Mouse (Mus musculus): ENCODE measurements around the gene Limch1. TPM values are rescaled to one million over a fixed set of nuclear protein-coding genes. Genes with fewer than 3 reads are reported as not detected.

Gene Limch1
- polyA plus RNA-seq, 1 experiment from 2014 or later, result 28.2 TPM

- H3K4me2 ChIP-seq (ENCODE audit: low read length), result no peak overlapping the region
- H3K27me3 ChIP-seq (ENCODE audit: control insufficient read depth, insufficient read depth, low read length), result no peaks in the 10 kb centered on the region
- 59% methylated on average over 7 of the region's 7 CpGs for WGBS
- H3K9me3 ChIP-seq (ENCODE audit: control insufficient read depth, low read length), result no peaks in the 10 kb centered on the region
- no peak overlapping the region for H3K27ac ChIP-seq (replicated peaks in 1 of 2; ENCODE audit: control insufficient read depth in 1 of 2, insufficient read depth in 1 of 2, low read depth in 2 of 2, low read length in 2 of 2)
- H3K4me3 ChIP-seq (ENCODE audit: control insufficient read depth in 1 of 2, insufficient read depth in 1 of 2, low read depth in 1 of 2, low read length in 2 of 2), result no peak overlapping the region
- peaks cover 2 to 8% of the 10 kb centered on the region in 2 experiments; a peak in 3 of 4 replicates for H3K4me1 ChIP-seq (ENCODE audit: control insufficient read depth in 2 of 2, insufficient read depth in 2 of 2, low read length in 2 of 2)
- H3K36me3 ChIP-seq (ENCODE audit: control insufficient read depth, insufficient read depth, low read length), result no peaks in the 10 kb centered on the region
- no peak overlapping the region for H3K9ac ChIP-seq (ENCODE audit: low read length)
- ATAC-seq (ENCODE audit: insufficient number of reproducible peaks, insufficient read depth, low FRiP score, low read depth), result no peak
These were observed 197.9 kb downstream of the Limch1 start for GRCm38 (mm10) chr5:66943521-66943920.

DNA sequence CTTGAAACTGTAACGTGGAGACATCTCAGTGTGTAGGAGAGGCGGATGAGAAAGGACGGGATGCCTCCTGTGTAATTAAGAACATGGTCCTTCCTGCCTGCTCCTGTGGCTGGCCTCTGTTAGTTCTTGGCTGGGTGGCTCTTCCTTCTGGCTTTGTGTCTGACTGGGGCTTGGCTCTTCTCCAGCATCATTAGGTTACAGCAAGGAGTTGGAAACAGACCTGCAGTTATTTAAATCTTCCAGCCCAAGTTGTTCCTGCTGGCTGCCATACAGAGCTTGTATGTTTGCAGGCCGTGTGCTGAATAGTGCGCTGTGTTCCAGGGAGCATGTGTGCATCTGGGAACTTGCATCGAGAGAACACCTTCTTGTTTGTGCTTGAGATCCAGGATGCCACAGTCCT, 202.3 kb downstream of the Limch1 start:
- ATAC-seq (ENCODE audit: insufficient number of reproducible peaks, insufficient read depth, low FRiP score, low read depth), result no peak; the same call in 1 of the 2 replicates
- H3K27ac ChIP-seq (replicated peaks in 1 of 2; ENCODE audit: control insufficient read depth in 1 of 2, insufficient read depth in 1 of 2, low read depth in 2 of 2, low read length in 2 of 2), result peak overlapping the region; percentile 63 to 64; a peak in 3 of 4 replicates

DNA sequence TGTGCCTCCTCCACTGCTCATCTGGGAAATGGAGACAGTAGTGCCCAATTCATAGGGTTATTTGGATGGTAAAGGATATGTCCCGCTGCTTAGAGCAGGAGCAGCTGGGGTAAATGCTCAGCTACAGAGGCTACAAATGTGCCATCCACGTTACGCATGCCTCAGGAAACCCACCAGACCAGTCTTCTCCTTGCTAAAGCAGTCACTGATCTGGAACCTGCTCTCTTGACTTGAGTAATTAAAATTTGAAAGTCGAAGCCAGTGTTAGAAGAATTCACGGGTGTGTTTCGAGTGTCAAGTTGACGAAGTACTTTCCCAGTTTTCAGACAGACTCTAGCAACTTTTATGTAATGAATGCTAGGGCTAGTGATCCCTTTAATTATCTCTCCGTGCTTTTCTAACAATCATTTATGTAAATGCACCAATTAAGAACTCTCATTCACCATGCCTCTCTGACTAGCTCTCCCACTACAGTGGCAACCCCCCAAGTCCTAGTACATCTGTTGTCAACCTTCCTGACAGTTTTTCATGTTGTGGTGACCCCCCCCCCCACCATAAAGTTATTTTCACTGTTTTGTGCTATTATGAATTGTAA, 203.6 kb downstream of the Limch1 start:
- 86% methylated on average over 8 of the region's 8 CpGs for WGBS
- H3K27ac ChIP-seq (replicated peaks in 1 of 2; ENCODE audit: control insufficient read depth in 1 of 2, insufficient read depth in 1 of 2, low read depth in 2 of 2, low read length in 2 of 2), result no peak overlapping the region
- H3K4me2 ChIP-seq (ENCODE audit: low read length), result no peak overlapping the region
- peaks cover 2 to 3% of the 10 kb centered on the region in 2 experiments; a peak in 3 of 4 replicates for H3K4me1 ChIP-seq (ENCODE audit: control insufficient read depth in 2 of 2, insufficient read depth in 2 of 2, low read length in 2 of 2)
- no peak for ATAC-seq (ENCODE audit: insufficient number of reproducible peaks, insufficient read depth, low FRiP score, low read depth)
- H3K27me3 ChIP-seq (ENCODE audit: control insufficient read depth, insufficient read depth, low read length), result no peaks in the 10 kb centered on the region
- H3K4me3 ChIP-seq (ENCODE audit: control insufficient read depth in 1 of 2, insufficient read depth in 1 of 2, low read depth in 1 of 2, low read length in 2 of 2), result no peak overlapping the region
- no peak overlapping the region for H3K9ac ChIP-seq (ENCODE audit: low read length)
- H3K9me3 ChIP-seq (ENCODE audit: control insufficient read depth, low read length), result no peaks in the 10 kb centered on the region
- H3K36me3 ChIP-seq (ENCODE audit: control insufficient read depth, insufficient read depth, low read length), result no peaks in the 10 kb centered on the region

More for the DNA sequence above, 202.3 kb downstream of the Limch1 start:
- WGBS, result 52% methylated on average over 6 of the region's 6 CpGs
- Histone ChIP-seq H3K9ac (ENCODE audit: low read length) (no peak overlapping the region), H3K4me3 (ENCODE audit: control insufficient read depth in 1 of 2, insufficient read depth in 1 of 2, low read depth in 1 of 2, low read length in 2 of 2) (no peak overlapping the region), H3K4me2 (ENCODE audit: low read length) (no peak overlapping the region), H3K36me3 (ENCODE audit: control insufficient read depth, insufficient read depth, low read length) (no peaks in the 10 kb centered on the region), H3K27me3 (ENCODE audit: control insufficient read depth, insufficient read depth, low read length) (no peaks in the 10 kb centered on the region), H3K4me1 (ENCODE audit: control insufficient read depth in 2 of 2, insufficient read depth in 2 of 2, low read length in 2 of 2) (peaks cover 2 to 3% of the 10 kb centered on the region in 2 experiments; a peak in 3 of 4 replicates), H3K9me3 (ENCODE audit: control insufficient read depth, low read length) (no peaks in the 10 kb centered on the region)

DNA sequence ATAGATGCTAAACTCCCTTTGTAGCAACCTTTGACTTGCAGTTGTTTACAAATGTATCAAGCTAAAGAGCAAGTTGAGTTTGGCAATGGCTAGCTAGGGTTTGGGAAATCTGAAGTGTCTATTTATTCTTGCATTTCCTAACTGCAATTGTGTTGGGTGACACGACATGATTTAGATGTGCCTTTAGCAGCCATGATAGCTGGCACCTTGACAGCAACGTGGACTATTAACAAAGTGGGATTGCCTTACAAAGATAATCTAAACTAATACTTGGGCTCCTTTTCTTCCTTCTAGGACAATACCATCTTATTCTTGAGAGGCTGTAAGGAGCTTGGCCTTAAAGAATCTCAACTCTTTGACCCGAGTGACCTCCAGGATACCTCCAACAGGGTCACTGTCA, 207.7 kb downstream of the Limch1 start:
- Histone ChIP-seq H3K36me3 (ENCODE audit: control insufficient read depth, insufficient read depth, low read length) (no peaks in the 10 kb centered on the region), H3K27me3 (ENCODE audit: control insufficient read depth, insufficient read depth, low read length) (no peaks in the 10 kb centered on the region), H3K4me3 (ENCODE audit: control insufficient read depth in 1 of 2, insufficient read depth in 1 of 2, low read depth in 1 of 2, low read length in 2 of 2) (no peak overlapping the region), H3K4me2 (ENCODE audit: low read length) (no peak overlapping the region), H3K9me3 (ENCODE audit: control insufficient read depth, low read length) (no peaks in the 10 kb centered on the region), H3K9ac (ENCODE audit: low read length) (no peak overlapping the region), H3K27ac (replicated peaks in 1 of 2; ENCODE audit: control insufficient read depth in 1 of 2, insufficient read depth in 1 of 2, low read depth in 2 of 2, low read length in 2 of 2) (no peak overlapping the region), H3K4me1 (ENCODE audit: control insufficient read depth in 2 of 2, insufficient read depth in 2 of 2, low read length in 2 of 2) (peaks cover 0 to under 1% of the 10 kb centered on the region in 2 experiments; a peak in 2 of 4 replicates)
- WGBS, result 84% methylated on average over 3 of the region's 3 CpGs
- no peak for ATAC-seq (ENCODE audit: insufficient number of reproducible peaks, insufficient read depth, low FRiP score, low read depth)

DNA sequence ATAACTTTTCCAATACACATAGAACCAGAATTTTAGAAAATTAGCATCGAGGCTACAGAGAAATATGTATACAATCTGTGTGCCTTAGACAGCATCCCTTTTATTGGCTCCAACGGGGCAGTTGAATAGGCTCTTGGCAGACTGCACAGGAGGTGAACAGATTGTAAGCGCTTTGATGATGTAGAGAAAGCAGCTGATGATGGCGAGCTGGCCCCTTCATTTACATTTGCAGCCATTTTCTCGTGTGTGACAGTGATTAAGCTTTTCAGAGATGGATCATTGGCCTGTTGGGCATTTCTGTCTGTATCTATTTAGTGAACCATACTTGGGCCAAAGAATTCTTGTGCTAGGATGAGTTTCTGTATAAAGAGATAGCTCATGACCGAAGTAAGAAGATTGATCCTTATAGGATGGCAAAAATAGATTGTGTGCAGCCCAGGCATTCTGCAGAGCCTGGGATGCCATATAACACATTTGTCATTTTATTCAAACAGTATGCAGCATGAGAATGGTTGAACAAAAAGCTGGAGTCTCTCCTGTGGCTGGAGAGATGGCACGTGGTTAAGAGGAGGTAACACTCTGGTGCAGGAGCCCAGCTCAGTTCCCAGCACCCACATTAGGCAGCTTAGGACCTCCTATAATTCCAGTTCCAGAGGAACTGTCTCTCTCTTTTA, 208.5 kb downstream of the Limch1 start:
- no peaks in the 10 kb centered on the region for H3K4me1 ChIP-seq (ENCODE audit: control insufficient read depth in 2 of 2, insufficient read depth in 2 of 2, low read length in 2 of 2)
- no peak overlapping the region for H3K4me2 ChIP-seq (ENCODE audit: low read length)
- 75% methylated on average over 7 of the region's 7 CpGs for WGBS
- H3K9ac ChIP-seq (ENCODE audit: low read length), result no peak overlapping the region
- no peak for ATAC-seq (ENCODE audit: insufficient number of reproducible peaks, insufficient read depth, low FRiP score, low read depth)
- H3K27ac ChIP-seq (replicated peaks in 1 of 2; ENCODE audit: control insufficient read depth in 1 of 2, insufficient read depth in 1 of 2, low read depth in 2 of 2, low read length in 2 of 2), result no peak overlapping the region
- no peak overlapping the region for H3K4me3 ChIP-seq (ENCODE audit: control insufficient read depth in 1 of 2, insufficient read depth in 1 of 2, low read depth in 1 of 2, low read length in 2 of 2)
- H3K36me3 ChIP-seq (ENCODE audit: control insufficient read depth, insufficient read depth, low read length), result no peaks in the 10 kb centered on the region
- H3K9me3 ChIP-seq (ENCODE audit: control insufficient read depth, low read length), result no peaks in the 10 kb centered on the region
- H3K27me3 ChIP-seq (ENCODE audit: control insufficient read depth, insufficient read depth, low read length), result no peaks in the 10 kb centered on the region

GRCm38 (mm10) chr5:66955245-66955644, 209.6 kb downstream of the Limch1 start:
- no peak for ATAC-seq (ENCODE audit: insufficient number of reproducible peaks, insufficient read depth, low FRiP score, low read depth)

DNA sequence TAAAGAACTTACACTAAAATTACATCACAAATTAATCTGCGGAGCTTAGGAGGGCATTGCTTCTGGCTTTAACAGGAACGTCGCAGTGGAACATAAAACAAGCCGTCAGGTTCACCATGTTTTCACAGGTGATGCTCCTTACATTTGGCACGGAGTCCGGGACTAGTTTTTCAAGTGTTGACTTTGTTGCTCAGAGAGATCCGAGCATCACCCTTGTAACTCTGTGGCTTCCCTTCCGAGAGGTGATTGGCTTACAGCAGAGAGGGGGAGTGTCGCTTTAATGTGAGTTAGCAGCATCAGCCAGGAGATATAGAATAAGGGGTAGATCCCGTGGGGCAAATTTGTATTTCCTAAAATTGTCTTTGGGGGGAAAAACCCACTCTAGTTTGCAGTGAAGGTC, 212.0 kb downstream of the Limch1 start:
- H3K36me3 ChIP-seq (ENCODE audit: control insufficient read depth, insufficient read depth, low read length), result no peaks in the 10 kb centered on the region
- H3K27me3 ChIP-seq (ENCODE audit: control insufficient read depth, insufficient read depth, low read length), result no peaks in the 10 kb centered on the region
- no peak overlapping the region for H3K4me2 ChIP-seq (ENCODE audit: low read length)
- no peak for ATAC-seq (ENCODE audit: insufficient number of reproducible peaks, insufficient read depth, low FRiP score, low read depth)
- H3K4me1 ChIP-seq (ENCODE audit: control insufficient read depth in 2 of 2, insufficient read depth in 2 of 2, low read length in 2 of 2), result no peaks in the 10 kb centered on the region
- no peak overlapping the region for H3K4me3 ChIP-seq (ENCODE audit: control insufficient read depth in 1 of 2, insufficient read depth in 1 of 2, low read depth in 1 of 2, low read length in 2 of 2)
- H3K27ac ChIP-seq (replicated peaks in 1 of 2; ENCODE audit: control insufficient read depth in 1 of 2, insufficient read depth in 1 of 2, low read depth in 2 of 2, low read length in 2 of 2), result no peak overlapping the region
- no peaks in the 10 kb centered on the region for H3K9me3 ChIP-seq (ENCODE audit: control insufficient read depth, low read length)
- 77% methylated on average over 10 of the region's 10 CpGs for WGBS
- no peak overlapping the region for H3K9ac ChIP-seq (ENCODE audit: low read length)

More at GRCm38 (mm10) chr5:66955245-66955644, 209.6 kb downstream of the Limch1 start:
- Histone ChIP-seq H3K27me3 (ENCODE audit: control insufficient read depth, insufficient read depth, low read length) (no peaks in the 10 kb centered on the region), H3K36me3 (ENCODE audit: control insufficient read depth, insufficient read depth, low read length) (no peaks in the 10 kb centered on the region), H3K4me3 (ENCODE audit: control insufficient read depth in 1 of 2, insufficient read depth in 1 of 2, low read depth in 1 of 2, low read length in 2 of 2) (no peak overlapping the region), H3K9me3 (ENCODE audit: control insufficient read depth, low read length) (no peaks in the 10 kb centered on the region), H3K27ac (replicated peaks in 1 of 2; ENCODE audit: control insufficient read depth in 1 of 2, insufficient read depth in 1 of 2, low read depth in 2 of 2, low read length in 2 of 2) (no peak overlapping the region), H3K4me1 (ENCODE audit: control insufficient read depth in 2 of 2, insufficient read depth in 2 of 2, low read length in 2 of 2) (no peaks in the 10 kb centered on the region), H3K4me2 (ENCODE audit: low read length) (no peak overlapping the region), H3K9ac (ENCODE audit: low read length) (no peak overlapping the region)
- WGBS, result 84% methylated on average over 5 of the region's 5 CpGs

All from heart, embryonic 14.5 days (tissue).